Mouse (Mus musculus): ENCODE data around the gene Cnn1. TPM values are rescaled to one million over a fixed set of nuclear protein-coding genes. Genes with fewer than 3 reads are reported as not detected.

The Cnn1 gene
- polyA plus RNA-seq (2014; fragmentation: Nextera tagmentation; extraction: Ambion mirVana), result 0.43 and 0.66 TPM in 2 replicates

DNA sequence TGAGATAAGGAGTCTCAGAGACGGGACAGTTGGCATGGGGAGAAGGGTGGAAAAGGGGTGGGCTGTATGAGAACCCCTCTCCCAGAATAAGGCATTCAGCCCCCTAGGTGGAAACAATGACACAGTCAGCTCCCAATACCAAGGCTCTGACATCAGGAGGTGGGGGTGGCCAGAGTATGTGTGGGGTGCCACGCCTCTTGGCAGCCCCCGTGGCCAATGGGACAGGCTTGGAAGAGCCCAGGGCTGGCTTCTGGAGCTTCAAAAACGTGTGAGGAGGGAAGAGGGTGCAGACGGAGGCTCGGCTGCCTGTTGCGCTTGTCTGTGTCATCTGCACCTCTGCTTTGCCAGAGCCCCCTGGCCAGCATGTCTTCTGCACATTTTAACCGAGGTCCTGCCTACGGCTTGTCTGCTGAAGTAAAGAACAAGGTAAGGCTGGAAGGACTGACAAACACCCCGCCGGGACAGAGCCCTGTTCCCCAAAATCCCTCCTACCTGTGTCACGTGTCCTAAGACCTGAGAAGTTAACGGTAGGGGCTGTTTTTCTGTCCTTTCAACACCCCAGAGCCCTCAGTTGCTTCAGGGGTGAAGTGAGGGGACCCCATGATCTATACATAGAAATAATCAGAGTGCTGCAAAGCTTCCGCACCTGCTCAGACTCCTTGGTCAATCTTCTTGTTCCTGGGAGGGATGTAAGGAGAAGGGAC is at the start of gene Cnn1:
Cnn1 (plus strand) TSS at position 224 of the 704 bp plus-strand sequence.
- no peak within 1 kb of the TSS for H3K4me2 ChIP-seq (ENCODE audit: low read depth, low read length)
- no peaks in the 10 kb centered on the region for H3K4me1 ChIP-seq (ENCODE audit: control insufficient read depth, insufficient read depth, low read length)
- WGBS, result 12% methylated on average over 14 of the region's 14 CpGs
- H3K4me3 ChIP-seq (ENCODE audit: low read depth, low read length), result no peak within 1 kb of the TSS
- no peaks in the 10 kb centered on the region for H3K9me3 ChIP-seq (ENCODE audit: control insufficient read depth, low read length)
- H3K27ac ChIP-seq (ENCODE audit: low read depth, low read length), result no peak within 1 kb of the TSS
- peaks cover 20% of the 10 kb centered on the region for H3K27me3 ChIP-seq (ENCODE audit: control insufficient read depth, insufficient read depth, low read length)
- no peaks in the 10 kb centered on the region for H3K36me3 ChIP-seq (ENCODE audit: control insufficient read depth, insufficient read depth, low read length)
- ATAC-seq (ENCODE audit: low read depth), result no peak
- no peak within 1 kb of the TSS for H3K9ac ChIP-seq (replicated peaks; ENCODE audit: low read depth, low read length)

- ATAC-seq (ENCODE audit: low read depth), result no peak
- WGBS, result 66% methylated on average over 11 of the region's 11 CpGs
- no peaks in the 10 kb centered on the region; the same call in 1 of the 2 replicates for H3K27me3 ChIP-seq (ENCODE audit: control insufficient read depth, insufficient read depth, low read length)
- H3K9me3 ChIP-seq (ENCODE audit: control insufficient read depth, low read length), result no peaks in the 10 kb centered on the region
- peak overlapping the region; percentile 74 for H3K4me2 ChIP-seq (ENCODE audit: low read depth, low read length)
- H3K36me3 ChIP-seq (ENCODE audit: control insufficient read depth, insufficient read depth, low read length), result no peaks in the 10 kb centered on the region
- peak overlapping the region; percentile 93 for H3K9ac ChIP-seq (replicated peaks; ENCODE audit: low read depth, low read length)
- H3K4me3 ChIP-seq (ENCODE audit: low read depth, low read length), result peak overlapping the region; percentile 92
- H3K27ac ChIP-seq (ENCODE audit: low read depth, low read length), result no peak overlapping the region
- peaks cover 26% of the 10 kb centered on the region for H3K4me1 ChIP-seq (ENCODE audit: control insufficient read depth, insufficient read depth, low read length)
Measured at GRCm38 (mm10) chr9:22049315-22049714, 49.7 kb upstream of the Cnn1 start.

DNA sequence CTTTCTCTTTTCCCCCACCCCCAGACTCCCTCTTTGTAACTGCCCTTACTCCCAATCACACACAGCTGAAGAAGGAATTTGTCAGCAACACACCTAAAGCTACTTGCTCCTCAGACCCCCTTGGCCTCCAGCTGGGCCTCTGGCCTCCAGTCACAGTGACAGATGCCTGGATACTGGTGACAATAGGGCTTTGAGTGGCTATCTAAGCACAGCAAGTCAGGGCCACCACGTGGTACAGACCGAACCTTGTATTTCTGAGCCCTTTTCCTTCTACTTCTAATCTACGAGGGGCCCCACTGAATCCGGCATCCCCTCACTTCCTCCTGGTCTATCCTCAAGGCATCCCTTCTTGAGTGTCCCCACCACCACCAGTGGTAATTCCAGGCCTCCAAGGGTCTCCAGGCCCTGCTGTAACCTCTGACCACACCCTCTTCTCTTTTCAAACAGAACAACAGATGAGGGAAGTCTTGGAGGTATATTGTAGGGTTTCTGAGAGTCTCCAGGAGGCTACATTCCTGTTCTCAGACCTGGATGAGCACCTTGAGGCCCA is 49.2 kb upstream of the Cnn1 start:
- peak overlapping the region; percentile 94 for H3K27ac ChIP-seq (ENCODE audit: low read depth, low read length)
- WGBS, result 17% methylated on average over 4 of the region's 4 CpGs
- peak overlapping the region; percentile 92 for H3K4me3 ChIP-seq (ENCODE audit: low read depth, low read length)
- peaks cover 26% of the 10 kb centered on the region for H3K4me1 ChIP-seq (ENCODE audit: control insufficient read depth, insufficient read depth, low read length)
- no peaks in the 10 kb centered on the region; the same call in 1 of the 2 replicates for H3K27me3 ChIP-seq (ENCODE audit: control insufficient read depth, insufficient read depth, low read length)
- no peak for ATAC-seq (ENCODE audit: low read depth)
- peak overlapping the region; percentile 74 for H3K4me2 ChIP-seq (ENCODE audit: low read depth, low read length)
- H3K36me3 ChIP-seq (ENCODE audit: control insufficient read depth, insufficient read depth, low read length), result no peaks in the 10 kb centered on the region
- H3K9me3 ChIP-seq (ENCODE audit: control insufficient read depth, low read length), result no peaks in the 10 kb centered on the region
- peak overlapping the region; percentile 93 for H3K9ac ChIP-seq (replicated peaks; ENCODE audit: low read depth, low read length)

GRCm38 (mm10) chr9:22050351-22050889 is 48.6 kb upstream of the Cnn1 start:
- peaks cover 26% of the 10 kb centered on the region for H3K4me1 ChIP-seq (ENCODE audit: control insufficient read depth, insufficient read depth, low read length)
- H3K9me3 ChIP-seq (ENCODE audit: control insufficient read depth, low read length), result no peaks in the 10 kb centered on the region
- ATAC-seq (ENCODE audit: low read depth), result peak; percentile 26
- H3K27ac ChIP-seq (ENCODE audit: low read depth, low read length), result peak overlapping the region; percentile 94
- H3K9ac ChIP-seq (replicated peaks; ENCODE audit: low read depth, low read length), result peak overlapping the region; percentile 93
- peak overlapping the region; percentile 92 for H3K4me3 ChIP-seq (ENCODE audit: low read depth, low read length)
- H3K27me3 ChIP-seq (ENCODE audit: control insufficient read depth, insufficient read depth, low read length), result no peaks in the 10 kb centered on the region; the same call in 1 of the 2 replicates
- no peaks in the 10 kb centered on the region for H3K36me3 ChIP-seq (ENCODE audit: control insufficient read depth, insufficient read depth, low read length)
- peak overlapping the region; percentile 74 for H3K4me2 ChIP-seq (ENCODE audit: low read depth, low read length)
- under 1% methylated on average over 35 of the region's 43 CpGs for WGBS

- Histone ChIP-seq H3K4me2 (ENCODE audit: low read depth, low read length) (peak overlapping the region; percentile 74), H3K4me1 (ENCODE audit: control insufficient read depth, insufficient read depth, low read length) (peaks cover 26% of the 10 kb centered on the region), H3K4me3 (ENCODE audit: low read depth, low read length) (peak overlapping the region; percentile 92), H3K9ac (replicated peaks; ENCODE audit: low read depth, low read length) (peak overlapping the region; percentile 93), H3K27me3 (ENCODE audit: control insufficient read depth, insufficient read depth, low read length) (no peaks in the 10 kb centered on the region; the same call in 1 of the 2 replicates), H3K36me3 (ENCODE audit: control insufficient read depth, insufficient read depth, low read length) (no peaks in the 10 kb centered on the region), H3K9me3 (ENCODE audit: control insufficient read depth, low read length) (no peaks in the 10 kb centered on the region), H3K27ac (ENCODE audit: low read depth, low read length) (peak overlapping the region; percentile 94)
- peak; percentile 47 for ATAC-seq (ENCODE audit: low read depth)
- under 1% methylated on average over 65 of the region's 67 CpGs for WGBS
Measured at GRCm38 (mm10) chr9:22051161-22051957, 47.7 kb upstream of the Cnn1 start.

GRCm38 (mm10) chr9:22051958-22052254 is 47.1 kb upstream of the Cnn1 start, which contains the start of gene Elavl3:
TSS of gene Elavl3 (minus strand) at chr9:22052023.
- H3K4me2 ChIP-seq (ENCODE audit: low read depth, low read length), result peak within 1 kb of the TSS; percentile 74
- no peaks in the 10 kb centered on the region; the same call in 1 of the 2 replicates for H3K27me3 ChIP-seq (ENCODE audit: control insufficient read depth, insufficient read depth, low read length)
- H3K9ac ChIP-seq (replicated peaks; ENCODE audit: low read depth, low read length), result peak within 1 kb of the TSS; percentile 93
- 1% methylated on average over 26 of the region's 28 CpGs for WGBS
- peak within 1 kb of the TSS; percentile 92 for H3K4me3 ChIP-seq (ENCODE audit: low read depth, low read length)
- peaks cover 26% of the 10 kb centered on the region for H3K4me1 ChIP-seq (ENCODE audit: control insufficient read depth, insufficient read depth, low read length)
- peak; percentile 81 for ATAC-seq (ENCODE audit: low read depth)
- peak within 1 kb of the TSS; percentile 94 for H3K27ac ChIP-seq (ENCODE audit: low read depth, low read length)
- H3K36me3 ChIP-seq (ENCODE audit: control insufficient read depth, insufficient read depth, low read length), result 0 out of 2 replicates have a peak, but pooled peaks cover 4% of the 10 kb centered on the region
- no peaks in the 10 kb centered on the region for H3K9me3 ChIP-seq (ENCODE audit: control insufficient read depth, low read length)

- no peaks in the 10 kb centered on the region for H3K9me3 ChIP-seq (ENCODE audit: control insufficient read depth, low read length)
- H3K4me1 ChIP-seq (ENCODE audit: control insufficient read depth, insufficient read depth, low read length), result peaks cover 10% of the 10 kb centered on the region
- WGBS, result 40% methylated on average over 6 of the region's 7 CpGs
- no peak overlapping the region for H3K9ac ChIP-seq (replicated peaks; ENCODE audit: low read depth, low read length)
- H3K27ac ChIP-seq (ENCODE audit: low read depth, low read length), result no peak overlapping the region
- no peak overlapping the region for H3K4me2 ChIP-seq (ENCODE audit: low read depth, low read length)
- H3K27me3 ChIP-seq (ENCODE audit: control insufficient read depth, insufficient read depth, low read length), result no peaks in the 10 kb centered on the region; the same call in 1 of the 2 replicates
- no peak for ATAC-seq (ENCODE audit: low read depth)
- H3K4me3 ChIP-seq (ENCODE audit: low read depth, low read length), result no peak overlapping the region
- H3K36me3 ChIP-seq (ENCODE audit: control insufficient read depth, insufficient read depth, low read length), result 0 out of 2 replicates have a peak, but pooled peaks cover 4% of the 10 kb centered on the region
Measured at GRCm38 (mm10) chr9:22053657-22054056, 45.4 kb upstream of the Cnn1 start.

GRCm38 (mm10) chr9:22054411-22055076 is 44.5 kb upstream of the Cnn1 start:
- peak; percentile 30; the same call in 1 of the 2 replicates for ATAC-seq (ENCODE audit: low read depth)

More at GRCm38 (mm10) chr9:22054411-22055076, 44.5 kb upstream of the Cnn1 start:
- Histone ChIP-seq H3K9ac (replicated peaks; ENCODE audit: low read depth, low read length) (no peak overlapping the region), H3K4me1 (ENCODE audit: control insufficient read depth, insufficient read depth, low read length) (peaks cover under 1% of the 10 kb centered on the region), H3K9me3 (ENCODE audit: control insufficient read depth, low read length) (no peaks in the 10 kb centered on the region), H3K27ac (ENCODE audit: low read depth, low read length) (no peak overlapping the region), H3K4me3 (ENCODE audit: low read depth, low read length) (peak overlapping the region; percentile 14), H3K27me3 (ENCODE audit: control insufficient read depth, insufficient read depth, low read length) (no peaks in the 10 kb centered on the region; the same call in 1 of the 2 replicates), H3K4me2 (ENCODE audit: low read depth, low read length) (peak overlapping the region; percentile 41), H3K36me3 (ENCODE audit: control insufficient read depth, insufficient read depth, low read length) (0 out of 2 replicates have a peak, but pooled peaks cover 8% of the 10 kb centered on the region)
- 2% methylated on average over 32 of the region's 32 CpGs for WGBS

Measured in neural tube, embryonic 14.5 days (tissue).